Mouse (Mus musculus) CD4-positive, CD25-positive, alpha-beta regulatory T cell, adult 4 months (primary cell): ENCODE results near the gene Cracr2b. TPM values are rescaled to one million over a fixed set of nuclear protein-coding genes. Genes with fewer than 3 reads are reported as not detected.

Experiments used
- ATAC-seq: one replicate; pipeline ENCODE4 v1.8.0; 2017
- polyA plus RNA-seq, 2 experiments: library from polyadenylated mRNA; unstranded; fragments of 100-300 nt; shearing (Covaris generic); gene quantifications; one replicate each; pipeline ENCODE4 v1.2.1; 2017

Gene Cracr2b
- polyA plus RNA-seq = not detected

- no peak for ATAC-seq
These were observed at the start of gene Cracr2b for GRCm38 (mm10) chr7:141460391-141461113. TSS of gene Cracr2b (plus strand) at chr7:141461094.

- no peak for ATAC-seq
These were observed 49.2 kb upstream of the Cracr2b start for GRCm38 (mm10) chr7:141411667-141412066.

GRCm38 (mm10) chr7:141413331-141413730 lies 47.6 kb upstream of the Cracr2b start:
- no peak for ATAC-seq

GRCm38 (mm10) chr7:141413809-141414584 lies 46.9 kb upstream of the Cracr2b start, which contains the start of gene Gatd1:
TSS of gene Gatd1 (minus strand) at chr7:141414136.
- ATAC-seq = peak; percentile 90

GRCm38 (mm10) chr7:141416144-141416841 lies 44.6 kb upstream of the Cracr2b start:
- ATAC-seq = no peak

GRCm38 (mm10) chr7:141417731-141418681 lies 42.9 kb upstream of the Cracr2b start:
- no peak for ATAC-seq

- no peak for ATAC-seq
These were observed 41.9 kb upstream of the Cracr2b start for GRCm38 (mm10) chr7:141418970-141419369.

- no peak for ATAC-seq
These were observed 40.7 kb upstream of the Cracr2b start for GRCm38 (mm10) chr7:141420030-141420702.

- no peak for ATAC-seq
These were observed 37.1 kb upstream of the Cracr2b start for GRCm38 (mm10) chr7:141423811-141424210.

GRCm38 (mm10) chr7:141426948-141427730 lies 33.8 kb upstream of the Cracr2b start:
- ATAC-seq = no peak

GRCm38 (mm10) chr7:141428701-141429100 lies 32.2 kb upstream of the Cracr2b start:
- no peak for ATAC-seq

GRCm38 (mm10) chr7:141429310-141429709 lies 31.6 kb upstream of the Cracr2b start, which contains the start of gene Cend1:
TSS of gene Cend1 (minus strand) at chr7:141429491.
- ATAC-seq = no peak

GRCm38 (mm10) chr7:141429840-141430584 lies 30.9 kb upstream of the Cracr2b start:
- no peak for ATAC-seq

GRCm38 (mm10) chr7:141430585-141431240 lies 30.2 kb upstream of the Cracr2b start:
- ATAC-seq = no peak

GRCm38 (mm10) chr7:141431434-141432185 lies 29.3 kb upstream of the Cracr2b start:
- no peak for ATAC-seq

- no peak for ATAC-seq
These were observed 28.7 kb upstream of the Cracr2b start for GRCm38 (mm10) chr7:141432186-141432611.

GRCm38 (mm10) chr7:141432741-141433516 lies 28.0 kb upstream of the Cracr2b start:
- no peak for ATAC-seq
